Mouse (Mus musculus) hindbrain, embryonic 12.5 days (tissue): ENCODE measurements around the gene Fancl. TPM values are rescaled to one million over a fixed set of nuclear protein-coding genes. Genes with fewer than 3 reads are reported as not detected.

Experiments used
- ATAC-seq: fragments of 200-750 bp; cut with Nextera tagmentation; 2 replicates; pipeline ENCODE4 v1.8.0; 2017; ENCODE audit warnings: moderate TSS enrichment; ENCODE audit not compliant: low FRiP score
- H3K27ac ChIP-seq: fragments of 300-500 bp; sonication (generic); 2 replicates; pipeline ENCODE4 v1.5.1; 2016; ENCODE audit warnings: mild to moderate bottlenecking
- H3K27me3 ChIP-seq: fragments of 300-500 bp; sonication (generic); 2 replicates; pipeline ENCODE4 v1.6.1; 2016; ENCODE audit warnings: mild to moderate bottlenecking
- H3K36me3 ChIP-seq: fragments of 300-500 bp; sonication (generic); 2 replicates; pipeline ENCODE4 v1.6.1; 2016; ENCODE audit warnings: mild to moderate bottlenecking
- H3K4me1 ChIP-seq: fragments of 300-500 bp; sonication (generic); 2 replicates; pipeline ENCODE4 v1.6.1; 2016
- H3K4me2 ChIP-seq: fragments of 300-500 bp; sonication (generic); replicated peaks from 2 replicates; pipeline ENCODE4 v1.6.1; 2016; ENCODE audit warnings: mild to moderate bottlenecking
- H3K4me3 ChIP-seq: fragments of 300-500 bp; sonication (generic); 2 replicates; pipeline ENCODE4 v1.5.1; 2016; ENCODE audit warnings: mild to moderate bottlenecking
- H3K9ac ChIP-seq: fragments of 300-500 bp; sonication (generic); 2 replicates; pipeline ENCODE4 v1.6.1; 2016; ENCODE audit warnings: mild to moderate bottlenecking, moderate library complexity
- H3K9me3 ChIP-seq: fragments of 300-500 bp; sonication (generic); replicated peaks from 2 replicates; pipeline ENCODE4 v1.6.1; 2016; ENCODE audit warnings: mild to moderate bottlenecking
- WGBS: fragments of 180-500 bp; shearing (Covaris S2); methylation state at CpG from one replicate; pipeline ENCODE4 v1.1.7; 2016; 5-methylcytosine and 5-hydroxymethylcytosine counted together
- polyA plus RNA-seq: library from polyadenylated mRNA; unstranded; fragments of >200 nt; fragmentation: Nextera tagmentation; extraction: Ambion mirVana; gene quantifications from 2 replicates; pipeline ENCODE4 v1.2.1, GENCODE M21; 2016

Gene Fancl
- polyA plus RNA-seq, 1 experiment from 2014 or later = 16.1 TPM

DNA sequence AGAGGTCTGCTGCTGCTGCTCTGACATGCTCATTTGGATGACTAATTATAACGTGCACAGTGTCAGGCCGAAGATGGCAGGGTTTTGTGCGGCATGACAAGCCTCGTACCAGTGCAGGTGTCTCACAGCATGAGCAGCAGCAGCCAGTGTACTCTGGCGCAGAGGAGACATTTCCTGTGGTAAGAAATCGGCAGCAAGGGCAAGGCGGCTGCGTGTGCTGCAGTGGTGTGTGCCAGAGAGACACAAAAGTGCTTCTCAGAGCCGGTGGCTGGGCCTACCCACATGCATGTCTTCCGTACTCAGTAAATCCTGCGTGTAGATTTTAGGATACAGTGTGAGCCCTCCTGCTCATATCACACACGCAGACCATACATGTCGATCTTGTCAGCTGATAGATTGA lies 51.9 kb downstream of the Fancl start:
- H3K27ac ChIP-seq = no peak overlapping the region
- H3K9ac ChIP-seq = no peak overlapping the region
- H3K27me3 ChIP-seq = no peaks in the 10 kb centered on the region
- no peaks in the 10 kb centered on the region for H3K4me1 ChIP-seq
- H3K4me2 ChIP-seq = no peak overlapping the region
- no peaks in the 10 kb centered on the region for H3K36me3 ChIP-seq
- WGBS = 70% methylated on average over 13 of the region's 13 CpGs
- no peak overlapping the region for H3K4me3 ChIP-seq
- H3K9me3 ChIP-seq = no peaks in the 10 kb centered on the region
- peak; percentile 63; the same call in 1 of the 2 replicates for ATAC-seq

DNA sequence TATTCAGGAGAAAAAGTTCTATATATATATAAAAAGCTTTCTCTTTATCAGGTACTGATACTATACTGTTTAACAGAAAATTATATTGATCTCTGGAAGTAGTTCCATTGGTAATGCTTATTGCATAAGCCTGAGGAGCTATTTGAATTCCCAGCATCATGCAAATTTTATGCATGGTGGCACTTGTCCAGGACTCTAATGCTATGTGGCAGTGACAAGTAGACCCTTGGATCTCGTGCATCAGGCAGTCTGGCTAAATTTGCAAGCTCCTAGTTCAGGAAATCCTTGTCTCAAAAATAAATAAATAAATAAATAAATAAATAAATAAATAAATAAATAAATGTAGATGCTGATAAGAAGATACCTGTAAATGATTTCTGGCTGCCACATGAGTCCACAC lies 55.2 kb downstream of the Fancl start:
- H3K4me2 ChIP-seq = no peak overlapping the region
- H3K9ac ChIP-seq = no peak overlapping the region
- no peak overlapping the region for H3K27ac ChIP-seq
- no peaks in the 10 kb centered on the region for H3K4me1 ChIP-seq
- ATAC-seq = no peak
- no peak overlapping the region for H3K4me3 ChIP-seq
- no peaks in the 10 kb centered on the region for H3K36me3 ChIP-seq
- no peaks in the 10 kb centered on the region for H3K27me3 ChIP-seq
- 62% methylated on average over 1 of the region's 1 CpGs for WGBS
- no peaks in the 10 kb centered on the region for H3K9me3 ChIP-seq

DNA sequence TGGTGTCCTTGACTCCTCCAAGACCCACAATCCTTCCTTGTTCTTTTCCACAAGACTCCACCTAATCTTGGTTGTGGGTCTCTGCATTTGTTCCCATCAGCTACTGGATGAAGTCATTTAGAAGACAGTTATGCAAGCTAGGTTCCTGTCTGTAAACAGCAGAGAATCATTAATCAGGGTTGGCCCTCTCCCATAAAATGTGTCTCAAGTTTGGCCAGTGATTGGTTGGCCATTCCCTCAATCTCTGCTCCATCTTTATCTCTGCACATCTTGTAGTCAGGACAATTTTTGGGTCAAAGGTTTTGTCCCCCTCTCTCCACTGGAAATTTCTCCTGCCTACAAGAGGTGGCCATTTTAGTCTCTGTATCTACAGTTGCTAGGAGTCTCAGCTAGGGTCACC lies 58.4 kb downstream of the Fancl start:
- H3K36me3 ChIP-seq = no peaks in the 10 kb centered on the region
- H3K4me1 ChIP-seq = no peaks in the 10 kb centered on the region
- H3K27me3 ChIP-seq = no peaks in the 10 kb centered on the region
- H3K27ac ChIP-seq = no peak overlapping the region
- H3K4me3 ChIP-seq = no peak overlapping the region
- no peak for ATAC-seq
- no peak overlapping the region for H3K4me2 ChIP-seq
- H3K9ac ChIP-seq = no peak overlapping the region
- no peaks in the 10 kb centered on the region for H3K9me3 ChIP-seq

DNA sequence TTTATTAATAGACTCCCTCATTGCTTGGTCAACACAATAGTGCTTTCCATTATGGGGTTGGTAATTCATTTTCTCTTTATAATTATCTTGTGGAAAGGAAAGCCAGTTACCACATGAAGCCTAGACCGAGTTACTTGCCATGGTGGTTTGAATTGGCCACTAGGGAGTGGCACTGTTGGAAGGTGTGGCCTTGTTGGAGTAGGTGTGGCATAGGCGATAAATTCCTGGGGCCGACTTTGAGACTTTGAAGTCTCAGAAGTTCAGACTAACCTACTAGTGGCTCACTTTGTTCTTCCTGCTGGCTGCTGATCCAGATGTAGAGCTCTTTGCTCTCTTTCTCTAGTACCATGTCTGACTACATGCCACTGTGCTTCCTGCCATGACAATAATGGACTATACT lies 63.9 kb downstream of the Fancl start:
- H3K27me3 ChIP-seq = no peaks in the 10 kb centered on the region
- H3K9ac ChIP-seq = no peak overlapping the region
- no peak overlapping the region for H3K27ac ChIP-seq
- H3K4me3 ChIP-seq = no peak overlapping the region
- no peaks in the 10 kb centered on the region for H3K4me1 ChIP-seq
- H3K4me2 ChIP-seq = no peak overlapping the region
- no peaks in the 10 kb centered on the region for H3K9me3 ChIP-seq
- H3K36me3 ChIP-seq = no peaks in the 10 kb centered on the region
- ATAC-seq = no peak
- 88% methylated on average over 3 of the region's 3 CpGs for WGBS

DNA sequence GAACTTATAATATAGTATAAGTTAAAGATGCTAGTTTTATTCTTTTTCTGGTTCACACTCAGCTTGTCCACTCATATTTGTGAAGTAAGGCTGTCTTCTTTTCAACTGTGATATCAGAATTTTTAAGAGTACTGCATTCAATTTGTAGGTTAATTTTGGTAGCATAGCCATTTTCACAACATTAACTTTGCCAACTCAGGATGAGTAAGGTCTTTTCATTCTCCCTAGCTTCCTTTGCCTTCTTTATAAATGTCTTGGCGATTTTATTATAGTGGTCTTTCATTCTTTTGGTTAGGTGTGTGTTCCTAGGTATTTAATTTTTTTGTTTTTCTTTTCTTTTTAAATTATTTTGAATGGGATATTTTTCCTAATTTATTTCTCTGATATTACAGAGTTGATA lies 64.7 kb downstream of the Fancl start:
- no peaks in the 10 kb centered on the region for H3K9me3 ChIP-seq
- H3K4me2 ChIP-seq = no peak overlapping the region
- H3K4me1 ChIP-seq = no peaks in the 10 kb centered on the region
- WGBS = 88% methylated on average over 1 of the region's 1 CpGs
- no peak overlapping the region for H3K9ac ChIP-seq
- H3K27me3 ChIP-seq = no peaks in the 10 kb centered on the region
- ATAC-seq = no peak
- no peak overlapping the region for H3K27ac ChIP-seq
- H3K4me3 ChIP-seq = no peak overlapping the region
- no peaks in the 10 kb centered on the region for H3K36me3 ChIP-seq

DNA sequence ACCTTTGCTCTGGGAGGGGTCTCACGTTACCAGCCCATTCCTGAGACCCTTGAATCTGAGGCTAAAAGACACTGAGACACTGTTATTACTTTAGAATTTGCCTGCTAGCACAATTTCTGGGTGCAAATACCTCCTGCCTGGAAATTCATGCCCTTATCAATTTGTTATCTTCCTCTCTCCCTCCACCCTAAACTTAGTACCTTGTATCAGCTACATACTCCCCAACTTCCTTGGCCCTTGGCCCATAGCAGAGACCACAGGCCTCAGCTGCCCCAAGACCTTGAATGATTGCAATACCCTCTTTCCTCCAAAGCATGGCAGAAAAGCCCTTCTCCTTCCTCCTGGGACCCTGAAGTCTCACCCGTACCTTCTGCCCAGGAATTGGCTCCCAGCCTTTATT lies 65.3 kb downstream of the Fancl start:
- Histone ChIP-seq H3K4me1 (no peaks in the 10 kb centered on the region), H3K36me3 (no peaks in the 10 kb centered on the region), H3K4me2 (no peak overlapping the region), H3K4me3 (no peak overlapping the region), H3K9ac (no peak overlapping the region), H3K9me3 (no peaks in the 10 kb centered on the region), H3K27me3 (no peaks in the 10 kb centered on the region), H3K27ac (no peak overlapping the region)
- 92% methylated on average over 2 of the region's 2 CpGs for WGBS
- ATAC-seq = no peak

DNA sequence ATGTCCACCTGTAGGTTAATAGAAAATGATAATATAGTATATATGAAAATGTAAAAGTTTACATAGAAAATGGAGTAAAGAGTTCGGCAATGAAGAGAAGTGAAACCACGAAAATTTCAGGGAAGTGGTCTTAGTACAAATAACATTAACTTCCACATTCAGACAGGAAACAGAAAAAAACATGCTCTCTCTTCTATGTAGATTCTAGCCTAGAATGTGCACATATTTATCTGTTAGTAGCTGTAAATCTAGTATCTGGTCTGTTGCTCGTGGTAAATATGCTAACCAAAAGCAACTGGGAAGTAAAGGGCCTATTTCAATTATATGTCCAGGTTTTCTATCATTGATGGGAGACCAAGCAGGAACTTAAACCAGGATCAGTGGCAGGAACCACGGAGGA lies 66.8 kb downstream of the Fancl start:
- Histone ChIP-seq H3K4me3 (no peak overlapping the region), H3K27me3 (no peaks in the 10 kb centered on the region), H3K36me3 (no peaks in the 10 kb centered on the region), H3K4me1 (no peaks in the 10 kb centered on the region), H3K4me2 (no peak overlapping the region), H3K9ac (no peak overlapping the region), H3K27ac (no peak overlapping the region), H3K9me3 (no peaks in the 10 kb centered on the region)
- no peak for ATAC-seq
- 92% methylated on average over 4 of the region's 4 CpGs for WGBS

DNA sequence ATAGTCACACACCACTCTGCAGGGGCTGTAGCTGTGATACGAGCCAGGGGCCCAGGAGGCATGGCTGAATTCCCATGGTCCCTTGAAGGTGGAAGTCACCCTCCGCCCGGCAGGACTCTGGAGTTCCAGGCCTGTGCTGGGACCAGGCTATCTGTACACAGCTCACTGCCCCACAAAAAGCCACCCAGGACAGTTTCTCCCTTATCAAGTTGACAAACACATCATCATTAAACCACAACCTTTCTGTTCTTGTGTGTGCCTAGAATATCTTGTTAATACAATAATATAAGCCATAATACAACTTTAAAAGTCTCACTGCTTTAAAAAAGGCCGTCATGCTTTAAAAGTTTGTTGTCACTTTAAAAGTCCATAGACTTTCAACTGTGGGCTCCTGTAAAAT lies 68.1 kb downstream of the Fancl start:
- no peak for ATAC-seq
- Histone ChIP-seq H3K4me2 (no peak overlapping the region), H3K36me3 (no peaks in the 10 kb centered on the region), H3K27me3 (no peaks in the 10 kb centered on the region), H3K9me3 (no peaks in the 10 kb centered on the region), H3K4me3 (no peak overlapping the region), H3K4me1 (no peaks in the 10 kb centered on the region), H3K9ac (no peak overlapping the region), H3K27ac (no peak overlapping the region)
- 85% methylated on average over 4 of the region's 4 CpGs for WGBS

DNA sequence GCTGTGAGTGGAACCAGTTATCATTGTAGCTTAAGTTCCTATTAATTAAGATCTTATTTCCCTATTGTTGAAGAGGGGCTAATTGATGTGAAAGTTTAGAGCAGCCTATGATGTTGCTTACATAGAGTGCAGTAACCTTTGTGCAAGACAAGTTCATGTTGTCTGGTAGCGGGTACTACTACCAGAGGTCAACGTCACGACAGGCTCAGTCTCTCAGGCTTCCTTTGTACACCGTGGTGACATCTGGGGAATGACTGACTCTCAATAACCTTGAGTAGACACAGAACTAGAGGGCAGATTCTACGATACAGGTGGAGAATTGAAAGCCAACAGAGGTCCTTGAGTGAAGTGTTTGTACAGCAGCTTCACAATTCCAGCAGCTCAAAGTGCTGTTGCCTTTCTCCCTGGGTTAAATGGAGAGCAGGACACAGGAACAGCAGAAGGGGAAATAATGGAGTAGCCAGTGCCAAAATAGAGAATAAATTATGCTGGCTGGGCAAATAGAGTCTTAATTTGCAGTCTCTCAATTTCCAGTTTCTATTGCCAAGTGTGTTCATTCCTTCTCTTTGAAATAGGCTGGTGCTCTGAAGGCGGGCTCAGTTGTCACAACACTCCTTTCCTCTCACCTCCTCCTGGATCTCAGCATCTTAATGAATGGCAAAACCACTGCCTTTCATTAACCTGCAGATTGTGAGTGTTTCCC lies 91.3 kb downstream of the Fancl start:
- Histone ChIP-seq H3K4me1 (no peaks in the 10 kb centered on the region), H3K36me3 (peaks cover 12% of the 10 kb centered on the region; the same call in 1 of the 2 replicates), H3K27ac (no peak overlapping the region), H3K4me2 (no peak overlapping the region), H3K4me3 (no peak overlapping the region), H3K9me3 (no peaks in the 10 kb centered on the region), H3K9ac (no peak overlapping the region), H3K27me3 (no peaks in the 10 kb centered on the region)
- ATAC-seq = no peak
- WGBS = 85% methylated on average over 6 of the region's 6 CpGs

DNA sequence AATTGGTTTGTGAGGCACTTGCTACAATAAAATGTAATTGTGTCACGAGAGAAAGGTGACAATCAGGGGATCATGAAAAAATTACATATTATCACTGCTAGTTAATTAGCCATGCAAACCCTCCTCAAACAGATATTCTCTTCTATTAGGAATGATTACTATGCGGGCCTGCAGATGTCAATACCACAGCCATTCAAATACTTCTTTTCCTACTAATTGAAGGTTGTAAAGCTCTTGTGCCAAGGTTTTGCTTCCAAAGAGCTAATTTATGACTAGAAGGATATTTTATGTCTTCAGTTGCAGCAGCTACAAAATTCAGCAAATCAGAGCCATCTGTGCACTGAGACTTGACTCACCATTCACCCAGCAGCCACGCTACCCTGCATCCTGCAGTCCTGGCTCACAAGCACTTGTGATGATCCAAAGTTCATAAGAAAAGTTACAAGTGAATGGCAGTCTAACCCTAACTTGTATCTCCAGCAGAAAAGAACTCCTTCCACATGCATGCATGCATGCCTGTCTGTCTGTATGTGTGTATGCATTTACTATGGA lies 95.8 kb downstream of the Fancl start:
- no peaks in the 10 kb centered on the region for H3K9me3 ChIP-seq
- no peaks in the 10 kb centered on the region for H3K4me1 ChIP-seq
- H3K9ac ChIP-seq = no peak overlapping the region
- no peaks in the 10 kb centered on the region for H3K27me3 ChIP-seq
- no peaks in the 10 kb centered on the region for H3K36me3 ChIP-seq
- 83% methylated on average over 3 of the region's 3 CpGs for WGBS
- H3K4me2 ChIP-seq = no peak overlapping the region
- H3K4me3 ChIP-seq = no peak overlapping the region
- H3K27ac ChIP-seq = no peak overlapping the region
- ATAC-seq = no peak

DNA sequence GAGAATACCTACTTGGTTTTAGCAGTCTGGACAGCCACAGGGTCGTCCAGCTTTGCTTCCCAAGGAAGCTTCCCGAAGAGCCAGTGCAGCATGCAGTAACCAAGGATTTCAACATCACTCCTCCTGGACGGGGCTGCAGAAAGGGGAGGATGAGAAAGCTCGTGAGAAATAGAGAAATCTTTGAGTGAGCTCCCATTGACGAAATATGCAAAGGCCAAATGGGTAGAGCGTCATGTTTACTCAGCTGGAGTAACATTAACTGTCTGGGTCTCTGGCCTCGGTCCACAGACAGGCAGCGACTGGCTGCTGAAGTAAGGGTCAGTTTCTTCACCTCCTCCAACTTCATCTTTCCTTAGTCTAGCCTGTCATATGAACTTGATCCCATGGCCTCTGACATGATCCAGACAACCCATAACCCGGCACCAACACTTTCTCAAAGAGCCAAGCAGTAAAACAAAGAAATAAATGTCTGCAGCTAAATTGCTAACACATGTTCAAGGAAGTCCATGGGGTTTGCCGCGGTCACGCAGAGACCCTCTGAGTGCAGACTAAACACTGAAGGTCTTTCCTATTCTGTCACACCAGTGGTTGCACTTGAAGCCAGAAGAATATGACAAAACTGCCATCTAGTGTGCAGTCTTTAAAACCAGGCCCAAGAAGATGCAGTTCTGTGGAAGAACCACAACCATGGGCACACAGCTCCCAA lies 104.0 kb downstream of the Fancl start:
- Histone ChIP-seq H3K4me1 (0 out of 2 replicates have a peak, but pooled peaks cover 2% of the 10 kb centered on the region), H3K9ac (no peak overlapping the region), H3K4me2 (no peak overlapping the region), H3K9me3 (no peaks in the 10 kb centered on the region), H3K36me3 (no peaks in the 10 kb centered on the region), H3K4me3 (no peak overlapping the region), H3K27ac (peak overlapping the region; percentile 30; the same call in 1 of the 2 replicates), H3K27me3 (no peaks in the 10 kb centered on the region)
- 65% methylated on average over 12 of the region's 12 CpGs for WGBS
- no peak for ATAC-seq

DNA sequence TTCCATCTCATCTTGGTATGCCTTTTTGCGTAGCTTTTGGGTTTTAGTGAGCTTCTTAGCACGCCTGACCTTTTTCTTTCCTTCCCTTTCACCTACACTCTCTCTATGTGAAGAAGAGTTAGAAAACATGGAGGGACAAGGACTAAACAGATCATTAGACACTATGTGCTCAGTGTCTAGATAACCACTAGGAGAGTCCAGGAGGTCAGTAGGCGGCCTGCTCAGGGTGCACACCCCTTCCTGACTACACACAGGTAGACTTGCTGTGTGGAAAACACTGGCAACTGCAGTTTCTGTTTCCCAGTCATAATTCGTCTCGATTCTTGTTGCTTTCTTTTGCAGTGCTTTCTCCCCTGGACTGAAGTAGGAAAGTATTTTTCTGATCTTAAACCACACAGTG lies 110.0 kb downstream of the Fancl start:
- no peaks in the 10 kb centered on the region for H3K4me1 ChIP-seq
- 91% methylated on average over 5 of the region's 5 CpGs for WGBS
- no peak overlapping the region for H3K4me2 ChIP-seq
- H3K27me3 ChIP-seq = no peaks in the 10 kb centered on the region
- no peak overlapping the region for H3K4me3 ChIP-seq
- no peaks in the 10 kb centered on the region for H3K9me3 ChIP-seq
- H3K27ac ChIP-seq = no peak overlapping the region
- no peak overlapping the region for H3K9ac ChIP-seq
- ATAC-seq = no peak
- H3K36me3 ChIP-seq = no peaks in the 10 kb centered on the region

DNA sequence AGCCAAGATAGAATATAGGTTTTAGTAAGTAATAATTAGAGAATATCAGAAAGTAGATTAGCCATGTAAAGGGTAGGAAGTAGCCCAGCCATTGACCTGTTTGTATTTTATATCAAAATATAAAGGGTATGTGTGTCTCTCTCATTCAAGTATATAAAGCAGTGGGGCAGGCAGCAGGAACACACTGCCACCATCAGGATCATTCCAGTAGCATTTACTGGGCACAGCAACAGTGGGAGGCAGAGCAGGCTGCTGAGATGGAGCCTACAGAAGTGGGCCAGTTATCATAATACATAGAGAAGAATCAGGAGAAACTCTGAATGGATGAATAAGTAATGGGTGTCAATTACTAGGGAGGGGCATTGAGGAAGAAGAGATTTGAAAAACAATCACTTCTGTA lies 127.7 kb downstream of the Fancl start:
- H3K9ac ChIP-seq = no peak overlapping the region
- H3K27me3 ChIP-seq = no peaks in the 10 kb centered on the region
- H3K4me3 ChIP-seq = no peak overlapping the region
- H3K9me3 ChIP-seq = no peaks in the 10 kb centered on the region
- no peak for ATAC-seq
- H3K36me3 ChIP-seq = no peaks in the 10 kb centered on the region
- no peak overlapping the region for H3K4me2 ChIP-seq
- H3K4me1 ChIP-seq = no peaks in the 10 kb centered on the region
- H3K27ac ChIP-seq = no peak overlapping the region
